Mouse (Mus musculus): Measurements from ENCODE around the gene Safb2.

- TF ChIP-seq CTCF (IDR thresholded peaks at IDR 0.05; ENCODE audit: insufficient read depth, low read depth, low read length) (no peak), POLR2A (IDR thresholded peaks at IDR 0.05; ENCODE audit: insufficient read depth, low read depth, low read length) (no peak)
Measured at GRCm38 (mm10) chr17:56617628-56618027, 33.2 kb upstream of the Safb2 start.

Data from olfactory bulb, adult 2 months (tissue).